Mouse (Mus musculus) C2C12 (cell line): Measurements from ENCODE around the gene Cpox. TPM values are rescaled to one million over a fixed set of nuclear protein-coding genes. Genes with fewer than 3 reads are reported as not detected.
"Not testable (repeated sequence)": the region's sequence is repeated elsewhere in the genome, so short reads cannot be mapped to it uniquely, and the experiment has no call there.

Source experiments
- H3K27me3 ChIP-seq: one replicate; pipeline ENCODE4 v1.6.1; 2011; ENCODE audit not compliant: control insufficient read depth, insufficient read depth, insufficient read length
- H3K36me3 ChIP-seq: one replicate; pipeline ENCODE4 v1.6.1; 2011; ENCODE audit not compliant: control insufficient read depth, insufficient read depth
- H3K4me3 ChIP-seq: one replicate; pipeline ENCODE4 v1.5.1; 2011; ENCODE audit warnings: mild to moderate bottlenecking, control low read depth; ENCODE audit not compliant: poor library complexity, insufficient read depth, severe bottlenecking
- H3K79me2 ChIP-seq: one replicate; pipeline ENCODE4 v1.6.1; 2011; ENCODE audit not compliant: control insufficient read depth, insufficient read depth
- H3K79me3 ChIP-seq: one replicate; pipeline ENCODE4 v1.6.1; 2011; ENCODE audit warnings: low read depth, control low read depth
- H3ac ChIP-seq: one replicate; pipeline ENCODE3; 2011; ENCODE audit warnings: low read depth; ENCODE audit not compliant: control insufficient read depth, insufficient read length
- CEBPB ChIP-seq: IDR thresholded peaks from one replicate; pipeline ENCODE4 v1.6.1; 2011; ENCODE audit warnings: low read depth, mild to moderate bottlenecking, control low read depth, moderate library complexity
- CTCF ChIP-seq: IDR thresholded peaks from one replicate; pipeline ENCODE4 v1.5.1; 2011; ENCODE audit not compliant: control insufficient read depth, insufficient read depth, insufficient read length
- FOSL1 ChIP-seq: IDR thresholded peaks from one replicate; pipeline ENCODE4 v1.8.0; 2011; ENCODE audit warnings: mild to moderate bottlenecking, low read length; ENCODE audit not compliant: poor library complexity, insufficient read depth, severe bottlenecking
- MAX ChIP-seq: IDR thresholded peaks from one replicate; pipeline ENCODE4 v1.6.1; 2011; ENCODE audit warnings: mild to moderate bottlenecking, control low read depth
- MYOD1 ChIP-seq: IDR thresholded peaks from one replicate; pipeline ENCODE4 v1.6.1; 2011; ENCODE audit warnings: low read depth; ENCODE audit not compliant: control insufficient read depth, insufficient read length
- MYOG ChIP-seq: IDR thresholded peaks from one replicate; pipeline ENCODE4 v1.6.1; 2011; ENCODE audit not compliant: control insufficient read depth, insufficient read length; ENCODE audit errors: extremely low read depth
- USF1 ChIP-seq: IDR thresholded peaks from one replicate; pipeline ENCODE4 v1.6.1; 2011; ENCODE audit warnings: low read depth, mild to moderate bottlenecking, control low read depth, moderate library complexity
- polyA plus RNA-seq: library from polyadenylated mRNA; unstranded; fragments of >200 nt; fragmentation: generic; extraction: Trizol; gene quantifications from one replicate; pipeline ENCODE4 v1.2.1, GENCODE M21; 2012; ENCODE audit warnings: missing spikeins

Cpox gene
- polyA plus RNA-seq, 1 experiment = 9.8 TPM

GRCm38 (mm10) chr16:58662287-58662791, 7.8 kb upstream of the Cpox start:
- Histone ChIP-seq H3K36me3 (no peaks in the 10 kb centered on the region), H3K79me2 (no peaks in the 10 kb centered on the region), H3ac (no peak overlapping the region), H3K27me3 (peaks cover 7% of the 10 kb centered on the region), H3K79me3 (no peaks in the 10 kb centered on the region), H3K4me3 (no peak overlapping the region)
- TF ChIP-seq MAX = no peak
- TF ChIP-seq USF1 = no peak
- no peak for TF ChIP-seq MYOD1
- TF ChIP-seq CEBPB = no peak
- TF ChIP-seq MYOG = no peak
- TF ChIP-seq CTCF = no peak
- no peak for TF ChIP-seq FOSL1

- Histone ChIP-seq H3ac (no peak overlapping the region), H3K79me3 (no peaks in the 10 kb centered on the region), H3K79me2 (no peaks in the 10 kb centered on the region), H3K27me3 (peaks cover 3% of the 10 kb centered on the region), H3K36me3 (no peaks in the 10 kb centered on the region), H3K4me3 (no peak overlapping the region)
- TF ChIP-seq MYOD1 = no peak
- TF ChIP-seq MAX = no peak
- TF ChIP-seq CTCF = no peak
- TF ChIP-seq MYOG = no peak
- no peak for TF ChIP-seq FOSL1
- no peak for TF ChIP-seq USF1
- no peak for TF ChIP-seq CEBPB
These were observed 7.1 kb upstream of the Cpox start for GRCm38 (mm10) chr16:58663021-58663420.

GRCm38 (mm10) chr16:58663816-58664215, 6.3 kb upstream of the Cpox start:
- no peaks in the 10 kb centered on the region for H3K79me2 ChIP-seq
- TF ChIP-seq MAX = no peak
- TF ChIP-seq FOSL1 = no peak
- no peak for TF ChIP-seq CEBPB
- no peak for TF ChIP-seq USF1
- TF ChIP-seq MYOG = no peak
- TF ChIP-seq CTCF = no peak
- TF ChIP-seq MYOD1 = no peak
- no peak overlapping the region for H3K4me3 ChIP-seq
- H3K36me3 ChIP-seq = no peaks in the 10 kb centered on the region
- no peak overlapping the region for H3ac ChIP-seq
- no peaks in the 10 kb centered on the region for H3K79me3 ChIP-seq
- H3K27me3 ChIP-seq = no peaks in the 10 kb centered on the region

GRCm38 (mm10) chr16:58665137-58665536, 5.0 kb upstream of the Cpox start:
- H3K27me3 ChIP-seq, H3K4me3 ChIP-seq, H3ac ChIP-seq, H3K36me3 ChIP-seq, H3K79me3 ChIP-seq, H3K79me2 ChIP-seq: not testable (repeated sequence)

- not testable (repeated sequence) for H3K79me3 ChIP-seq, H3K4me3 ChIP-seq, H3K36me3 ChIP-seq, H3K27me3 ChIP-seq, H3K79me2 ChIP-seq, H3ac ChIP-seq
These were observed 3.4 kb upstream of the Cpox start for GRCm38 (mm10) chr16:58666681-58667080.

- TF ChIP-seq FOSL1 = no peak
- no peak for TF ChIP-seq MAX
- TF ChIP-seq CEBPB = no peak
- TF ChIP-seq CTCF = no peak
- TF ChIP-seq USF1 = no peak
- TF ChIP-seq MYOG = no peak
- TF ChIP-seq MYOD1 = no peak
- no peak overlapping the region for H3ac ChIP-seq
- H3K4me3 ChIP-seq = no peak overlapping the region
- H3K79me3 ChIP-seq = peaks cover 4% of the 10 kb centered on the region
- peaks cover 6% of the 10 kb centered on the region for H3K79me2 ChIP-seq
- H3K36me3 ChIP-seq = peaks cover 3% of the 10 kb centered on the region
- H3K27me3 ChIP-seq = no peaks in the 10 kb centered on the region
These were observed 1.5 kb upstream of the Cpox start for GRCm38 (mm10) chr16:58668586-58668985.
